Mouse (Mus musculus) cerebral cortex, adult 2 months (tissue): ENCODE measurements around the gene Cherp.

ENCODE experiments used
- WGBS: fragments of 180-500 bp; shearing (Covaris S2); methylation state at CpG from one replicate; pipeline ENCODE4 v1.1.7; 2018; 5-methylcytosine and 5-hydroxymethylcytosine counted together

Gene Cherp

GRCm38 (mm10) chr8:72459881-72460533 lies 15.0 kb downstream of the Cherp start:
- WGBS = 91% methylated on average over 4 of the region's 4 CpGs

GRCm38 (mm10) chr8:72458457-72458856 lies 16.6 kb downstream of the Cherp start:
- 78% methylated on average over 6 of the region's 6 CpGs for WGBS

GRCm38 (mm10) chr8:72457806-72458205 lies 17.2 kb downstream of the Cherp start:
- 75% methylated on average over 3 of the region's 3 CpGs for WGBS

- 91% methylated on average over 4 of the region's 4 CpGs for WGBS
Observed at GRCm38 (mm10) chr8:72455317-72455716, 19.7 kb downstream of the Cherp start.

- 95% methylated on average over 2 of the region's 2 CpGs for WGBS
Observed at GRCm38 (mm10) chr8:72453904-72454303, 21.1 kb downstream of the Cherp start.

GRCm38 (mm10) chr8:72451516-72451915 lies 23.5 kb downstream of the Cherp start:
- 92% methylated on average over 8 of the region's 8 CpGs for WGBS

- 91% methylated on average over 6 of the region's 6 CpGs for WGBS
Observed at GRCm38 (mm10) chr8:72445071-72445470, 30.0 kb downstream of the Cherp start.

GRCm38 (mm10) chr8:72443994-72444350 lies 31.1 kb downstream of the Cherp start:
- 36% methylated on average over 6 of the region's 6 CpGs for WGBS

GRCm38 (mm10) chr8:72443338-72443993 lies 31.6 kb downstream of the Cherp start, which contains the start of the genes Calr3 and 1700030K09Rik:
Gene Calr3 (minus strand): TSS chr8:72443870.
Gene 1700030K09Rik (plus strand): TSS chr8:72443880.
- WGBS = 5% methylated on average over 34 of the region's 34 CpGs

GRCm38 (mm10) chr8:72438248-72439015 lies 36.6 kb downstream of the Cherp start:
- WGBS = 81% methylated on average over 8 of the region's 8 CpGs

GRCm38 (mm10) chr8:72434952-72435351 lies 40.1 kb downstream of the Cherp start:
- 35% methylated on average over 2 of the region's 2 CpGs for WGBS

GRCm38 (mm10) chr8:72429676-72430075 lies 45.4 kb downstream of the Cherp start:
- 56% methylated on average over 13 of the region's 13 CpGs for WGBS

- 56% methylated on average over 1 of the region's 1 CpGs for WGBS
Observed at GRCm38 (mm10) chr8:72422926-72423325, 52.1 kb downstream of the Cherp start.

GRCm38 (mm10) chr8:72421362-72422335 lies 53.4 kb downstream of the Cherp start, which contains the start of gene Eps15l1:
Gene Eps15l1 (minus strand): TSS chr8:72421460.
- 1% methylated on average over 48 of the region's 48 CpGs for WGBS

GRCm38 (mm10) chr8:72420571-72421361 lies 54.3 kb downstream of the Cherp start:
- WGBS = under 1% methylated on average over 71 of the region's 73 CpGs

GRCm38 (mm10) chr8:72418073-72418472 lies 57.0 kb downstream of the Cherp start:
- 88% methylated on average over 4 of the region's 4 CpGs for WGBS

GRCm38 (mm10) chr8:72415252-72415651 lies 59.8 kb downstream of the Cherp start:
- WGBS = 75% methylated on average over 2 of the region's 2 CpGs

GRCm38 (mm10) chr8:72413839-72414238 lies 61.2 kb downstream of the Cherp start:
- WGBS = 83% methylated on average over 7 of the region's 7 CpGs
